Mouse (Mus musculus) intestine, embryonic 15.5 days (tissue): ENCODE measurements around the gene Hivep3. TPM values are rescaled to one million over a fixed set of nuclear protein-coding genes. Genes with fewer than 3 reads are reported as not detected.

Experiments used
- ATAC-seq: fragments of 200-750 bp; cut with Nextera tagmentation; 2 replicates; pipeline ENCODE4 v1.8.0; 2017; ENCODE audit warnings: moderate TSS enrichment, moderate library complexity
- H3K27ac ChIP-seq: fragments of 300-500 bp; sonication (generic); 2 replicates; pipeline ENCODE4 v1.5.1; 2015; ENCODE audit warnings: mild to moderate bottlenecking, inconsistent platforms
- H3K27me3 ChIP-seq: fragments of 300-500 bp; sonication (generic); replicated peaks from 2 replicates; pipeline ENCODE4 v1.6.1; 2015; ENCODE audit warnings: inconsistent platforms
- H3K36me3 ChIP-seq: fragments of 300-500 bp; sonication (generic); 2 replicates; pipeline ENCODE4 v1.6.1; 2015; ENCODE audit warnings: inconsistent platforms
- H3K4me1 ChIP-seq: fragments of 300-500 bp; sonication (generic); replicated peaks from 2 replicates; pipeline ENCODE4 v1.6.1; 2015; ENCODE audit warnings: inconsistent platforms
- H3K4me2 ChIP-seq: fragments of 300-500 bp; sonication (generic); replicated peaks from 2 replicates; pipeline ENCODE4 v1.6.1; 2015; ENCODE audit warnings: mild to moderate bottlenecking, inconsistent platforms
- H3K4me3 ChIP-seq: fragments of 300-500 bp; sonication (generic); replicated peaks from 2 replicates; pipeline ENCODE4 v1.5.1; 2015; ENCODE audit warnings: inconsistent platforms
- H3K9ac ChIP-seq: fragments of 300-500 bp; sonication (generic); 2 replicates; pipeline ENCODE4 v1.6.1; 2015; ENCODE audit warnings: inconsistent platforms
- H3K9me3 ChIP-seq: fragments of 300-500 bp; sonication (generic); 2 replicates; pipeline ENCODE4 v1.6.1; 2016; ENCODE audit warnings: inconsistent platforms
- WGBS: fragments of 180-500 bp; shearing (Covaris S2); methylation state at CpG from one replicate; pipeline ENCODE4 v1.1.7; 2015; 5-methylcytosine and 5-hydroxymethylcytosine counted together
- polyA plus RNA-seq: library from polyadenylated mRNA; unstranded; fragments of >200 nt; fragmentation: Nextera tagmentation; extraction: Ambion mirVana; gene quantifications from 2 replicates; pipeline ENCODE4 v1.2.1, GENCODE M21; 2015

The Hivep3 gene
- polyA plus RNA-seq, 1 experiment from 2014 or later: 5.0 TPM

DNA sequence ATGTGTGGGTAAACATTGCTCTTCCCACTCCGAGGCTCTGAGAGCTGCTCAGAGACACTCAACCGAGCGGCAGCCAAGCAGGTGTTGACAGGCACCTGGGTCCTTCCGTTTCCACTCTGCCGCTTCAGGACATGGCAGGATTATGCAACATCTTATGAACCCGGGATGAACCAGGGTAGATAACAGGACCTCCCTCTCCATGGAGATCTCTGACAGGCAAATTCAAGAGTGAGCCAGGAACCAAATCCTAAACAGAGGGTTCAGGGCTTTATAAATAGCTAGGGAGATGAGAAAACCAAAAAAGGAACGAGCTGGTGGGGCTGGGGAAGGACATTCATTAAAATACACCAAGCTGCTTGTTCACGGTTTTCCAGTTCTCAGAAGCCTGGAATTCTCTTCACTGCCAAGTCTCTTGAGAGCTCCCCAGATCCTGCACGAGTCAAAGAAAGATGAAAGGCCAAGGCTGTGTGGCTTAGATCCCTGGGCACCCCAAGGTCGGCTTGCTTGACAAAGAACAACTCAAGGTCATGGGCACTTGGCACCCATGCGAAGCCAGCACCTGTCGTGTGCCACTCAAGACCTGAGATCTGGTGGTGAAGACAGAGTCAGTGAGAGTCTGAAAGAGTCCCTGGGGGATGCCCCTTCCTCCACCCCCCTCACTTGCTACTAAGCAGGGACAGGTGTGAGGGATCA is 215.5 kb downstream of the Hivep3 start:
- H3K27ac ChIP-seq: 0 out of 2 replicates have a peak overlapping the region, but pooled peaks have one; percentile 22
- H3K27me3 ChIP-seq: no peaks in the 10 kb centered on the region
- H3K4me1 ChIP-seq: no peaks in the 10 kb centered on the region
- H3K4me2 ChIP-seq: no peak overlapping the region
- no peak overlapping the region for H3K9ac ChIP-seq
- no peaks in the 10 kb centered on the region for H3K36me3 ChIP-seq
- WGBS: 67% methylated on average over 12 of the region's 12 CpGs
- ATAC-seq: 0 out of 2 replicates have a peak, but pooled peaks have one; percentile 42
- no peak overlapping the region for H3K4me3 ChIP-seq
- no peaks in the 10 kb centered on the region for H3K9me3 ChIP-seq

DNA sequence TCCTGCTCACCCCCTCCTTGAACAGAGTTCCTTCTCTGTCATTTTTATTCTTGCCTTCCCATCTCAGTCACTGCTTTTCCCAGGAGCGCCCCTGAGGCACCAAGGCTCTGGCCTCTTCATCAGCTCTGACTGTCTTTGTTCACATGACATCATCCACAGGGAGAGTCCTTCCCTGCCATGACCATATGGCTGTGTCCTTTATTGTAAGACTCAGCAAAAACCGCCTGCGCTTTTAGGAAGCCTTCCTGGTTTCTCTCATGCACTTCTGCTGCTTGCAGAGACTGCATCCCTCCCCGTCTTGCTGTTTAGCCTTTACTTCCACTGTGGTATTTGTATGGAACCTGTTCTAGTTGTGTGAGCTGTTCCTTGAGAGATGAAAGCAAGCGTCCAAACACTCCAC is 216.6 kb downstream of the Hivep3 start:
- H3K4me2 ChIP-seq: no peak overlapping the region
- no peaks in the 10 kb centered on the region for H3K27me3 ChIP-seq
- H3K4me1 ChIP-seq: no peaks in the 10 kb centered on the region
- H3K9ac ChIP-seq: no peak overlapping the region
- 68% methylated on average over 5 of the region's 5 CpGs for WGBS
- H3K36me3 ChIP-seq: no peaks in the 10 kb centered on the region
- ATAC-seq: no peak
- H3K27ac ChIP-seq: no peak overlapping the region
- no peak overlapping the region for H3K4me3 ChIP-seq
- H3K9me3 ChIP-seq: no peaks in the 10 kb centered on the region

DNA sequence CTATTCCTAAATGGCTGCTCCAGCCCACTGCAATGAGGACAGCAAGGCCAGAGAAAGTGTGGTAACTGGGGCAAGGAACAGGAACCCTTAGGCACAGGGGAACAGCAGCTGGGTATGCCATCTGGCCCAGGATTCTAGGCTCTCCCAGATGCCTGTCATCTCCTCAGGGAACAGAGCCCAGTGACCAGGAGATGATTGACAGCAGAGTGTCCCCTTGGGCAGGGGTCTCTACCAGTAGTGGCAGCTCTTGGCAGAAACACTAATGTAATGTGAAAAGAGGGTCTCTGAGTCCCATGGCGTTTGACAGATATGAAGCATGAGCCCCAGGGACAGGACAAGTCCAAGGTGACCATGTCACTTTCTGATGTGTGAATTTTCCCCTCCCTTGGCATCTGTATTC is 217.5 kb downstream of the Hivep3 start:
- H3K4me2 ChIP-seq: no peak overlapping the region
- 90% methylated on average over 1 of the region's 1 CpGs for WGBS
- no peak overlapping the region for H3K4me3 ChIP-seq
- H3K4me1 ChIP-seq: no peaks in the 10 kb centered on the region
- H3K36me3 ChIP-seq: no peaks in the 10 kb centered on the region
- H3K9ac ChIP-seq: no peak overlapping the region
- no peaks in the 10 kb centered on the region for H3K9me3 ChIP-seq
- no peak for ATAC-seq
- no peaks in the 10 kb centered on the region for H3K27me3 ChIP-seq
- H3K27ac ChIP-seq: no peak overlapping the region

DNA sequence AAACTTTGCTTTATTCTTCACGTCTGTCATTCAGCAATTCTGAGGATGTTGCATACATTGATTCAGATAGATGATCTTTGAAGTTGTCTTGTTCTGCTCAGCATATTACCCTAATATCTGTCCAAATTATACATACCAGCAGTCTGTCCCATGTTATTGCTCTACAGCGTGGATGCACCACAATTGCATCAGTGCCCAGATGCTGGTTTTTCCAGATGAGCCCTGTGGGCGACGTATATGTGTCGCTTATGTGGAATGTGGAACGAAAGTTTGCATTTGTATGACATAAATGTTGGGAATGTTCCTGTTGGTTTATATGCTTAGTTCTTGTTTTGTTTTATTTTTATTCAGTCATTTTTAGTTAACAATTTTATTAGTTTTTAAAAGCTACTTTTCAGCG is 221.4 kb downstream of the Hivep3 start:
- 83% methylated on average over 7 of the region's 7 CpGs for WGBS
- Histone ChIP-seq H3K9me3 (no peaks in the 10 kb centered on the region), H3K27me3 (no peaks in the 10 kb centered on the region), H3K4me3 (no peak overlapping the region), H3K36me3 (no peaks in the 10 kb centered on the region), H3K4me2 (no peak overlapping the region), H3K27ac (no peak overlapping the region), H3K4me1 (no peaks in the 10 kb centered on the region), H3K9ac (no peak overlapping the region)
- ATAC-seq: no peak

DNA sequence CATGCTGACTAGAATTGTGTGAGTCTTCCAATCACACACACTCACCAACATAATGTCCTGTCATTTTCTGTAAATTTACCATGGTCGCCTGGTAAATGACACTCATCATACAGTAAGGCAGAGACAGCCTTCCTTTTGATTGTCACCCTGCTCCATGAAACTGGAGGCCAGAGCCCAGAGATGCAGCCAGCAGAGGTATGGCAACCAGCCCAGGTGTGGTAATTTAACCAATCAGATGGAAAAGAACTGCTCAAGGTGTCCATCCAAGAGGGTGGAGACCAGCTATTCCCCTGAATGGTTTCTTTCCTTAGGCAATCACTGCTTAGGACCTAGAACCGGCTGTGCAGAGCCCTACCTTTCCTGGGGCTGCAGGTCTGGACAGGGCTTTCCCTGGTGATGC is 224.4 kb downstream of the Hivep3 start:
- H3K4me3 ChIP-seq: no peak overlapping the region
- no peak overlapping the region for H3K4me2 ChIP-seq
- H3K9ac ChIP-seq: no peak overlapping the region
- no peak overlapping the region for H3K27ac ChIP-seq
- H3K9me3 ChIP-seq: no peaks in the 10 kb centered on the region
- ATAC-seq: no peak
- H3K27me3 ChIP-seq: no peaks in the 10 kb centered on the region
- H3K4me1 ChIP-seq: no peaks in the 10 kb centered on the region
- WGBS: 89% methylated on average over 2 of the region's 2 CpGs
- no peaks in the 10 kb centered on the region for H3K36me3 ChIP-seq

DNA sequence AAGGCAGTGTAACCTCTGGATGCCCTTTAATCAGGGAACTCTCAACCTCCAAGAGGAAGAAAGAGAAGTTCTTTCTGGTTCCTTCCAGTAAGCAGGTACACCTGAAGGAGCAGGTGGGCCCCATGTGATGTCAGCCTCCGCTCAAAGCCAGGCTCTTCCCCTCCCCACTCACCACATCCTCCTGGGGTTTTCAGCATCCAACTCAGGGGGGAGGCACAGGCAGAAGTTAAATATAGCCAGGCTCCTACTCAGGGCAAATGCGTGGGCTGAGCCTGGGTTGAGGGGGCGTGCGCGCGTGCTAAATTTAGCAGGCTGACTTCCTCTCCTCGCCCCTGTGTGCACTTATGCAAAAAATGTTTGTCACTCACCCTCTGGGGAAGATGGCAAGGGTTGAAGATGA is 225.7 kb downstream of the Hivep3 start:
- Histone ChIP-seq H3K9ac (no peak overlapping the region), H3K36me3 (no peaks in the 10 kb centered on the region), H3K9me3 (no peaks in the 10 kb centered on the region), H3K4me3 (no peak overlapping the region), H3K4me1 (no peaks in the 10 kb centered on the region), H3K27ac (no peak overlapping the region), H3K27me3 (no peaks in the 10 kb centered on the region), H3K4me2 (no peak overlapping the region)
- WGBS: 54% methylated on average over 7 of the region's 7 CpGs
- no peak for ATAC-seq

DNA sequence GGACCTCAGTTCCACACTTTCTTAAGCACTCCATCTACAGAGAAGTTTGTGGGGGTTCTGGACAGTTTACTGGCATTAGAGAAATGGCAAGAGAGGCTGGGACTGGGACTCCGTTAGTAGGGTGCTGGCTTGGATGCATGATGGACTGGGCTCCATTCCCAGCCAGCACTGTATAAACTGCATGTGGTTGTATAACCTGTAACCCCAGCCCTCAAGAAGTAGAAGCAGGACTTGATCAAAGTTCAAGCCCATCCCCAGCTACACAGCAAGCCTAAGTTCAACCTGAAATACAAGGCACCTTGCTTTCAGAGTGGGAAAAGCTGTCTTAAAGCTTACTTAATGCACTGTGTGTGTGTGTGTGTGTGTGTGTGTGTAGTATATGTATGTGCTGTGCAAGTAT is 226.3 kb downstream of the Hivep3 start:
- no peak for ATAC-seq
- H3K27ac ChIP-seq: no peak overlapping the region
- H3K4me3 ChIP-seq: no peak overlapping the region
- WGBS: 69% methylated on average over 1 of the region's 1 CpGs
- H3K4me2 ChIP-seq: no peak overlapping the region
- no peaks in the 10 kb centered on the region for H3K9me3 ChIP-seq
- H3K27me3 ChIP-seq: no peaks in the 10 kb centered on the region
- no peaks in the 10 kb centered on the region for H3K36me3 ChIP-seq
- no peak overlapping the region for H3K9ac ChIP-seq
- H3K4me1 ChIP-seq: no peaks in the 10 kb centered on the region

DNA sequence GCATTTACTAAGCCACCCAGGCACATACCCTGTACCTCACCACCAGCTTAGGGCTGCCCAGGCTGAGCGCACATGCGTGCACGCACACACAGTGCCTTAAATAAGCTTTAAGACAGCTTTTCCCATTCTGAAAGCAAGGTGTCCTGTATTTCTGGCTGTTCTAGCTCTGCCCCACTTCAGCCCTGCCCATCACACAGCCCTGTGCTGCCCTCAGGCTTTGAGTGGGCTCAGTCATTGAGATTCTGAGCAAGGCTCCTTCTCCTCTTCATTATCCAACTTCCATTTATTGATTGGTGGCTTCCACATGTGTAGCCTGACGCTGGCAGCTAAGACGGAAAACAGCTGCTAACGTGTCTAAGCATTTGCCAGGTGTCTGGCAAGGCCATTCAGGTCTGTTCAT is 226.9 kb downstream of the Hivep3 start:
- Histone ChIP-seq H3K4me1 (no peaks in the 10 kb centered on the region), H3K9ac (no peak overlapping the region), H3K4me3 (no peak overlapping the region), H3K27ac (no peak overlapping the region), H3K27me3 (no peaks in the 10 kb centered on the region), H3K36me3 (no peaks in the 10 kb centered on the region), H3K4me2 (no peak overlapping the region), H3K9me3 (no peaks in the 10 kb centered on the region)
- no peak for ATAC-seq
- 68% methylated on average over 6 of the region's 6 CpGs for WGBS

DNA sequence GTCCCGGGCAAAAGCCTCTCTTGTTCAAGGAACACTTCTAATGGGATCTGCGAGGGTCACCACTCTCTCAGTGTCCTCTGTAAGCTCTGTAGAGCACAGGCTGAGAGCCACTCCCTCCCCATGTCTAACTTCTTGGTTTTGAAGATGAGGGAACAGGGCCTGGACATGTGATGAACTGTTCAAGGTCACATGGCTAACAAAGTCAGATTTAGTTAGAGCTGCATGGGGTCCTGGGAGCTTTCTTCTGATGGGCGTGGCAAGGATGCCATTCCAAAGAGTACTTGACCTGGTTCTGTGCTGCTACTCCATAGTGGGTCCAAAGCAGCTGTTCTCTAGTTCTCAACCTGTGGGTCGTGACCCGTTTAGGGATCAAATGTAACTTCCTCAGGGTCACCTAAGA is 227.6 kb downstream of the Hivep3 start:
- no peak overlapping the region for H3K27ac ChIP-seq
- no peaks in the 10 kb centered on the region for H3K27me3 ChIP-seq
- no peak overlapping the region for H3K9ac ChIP-seq
- H3K4me2 ChIP-seq: no peak overlapping the region
- H3K4me1 ChIP-seq: 0 out of 2 replicates have a peak, but pooled peaks cover under 1% of the 10 kb centered on the region
- no peak overlapping the region for H3K4me3 ChIP-seq
- no peaks in the 10 kb centered on the region for H3K36me3 ChIP-seq
- no peaks in the 10 kb centered on the region for H3K9me3 ChIP-seq
- ATAC-seq: no peak
- 81% methylated on average over 5 of the region's 5 CpGs for WGBS

DNA sequence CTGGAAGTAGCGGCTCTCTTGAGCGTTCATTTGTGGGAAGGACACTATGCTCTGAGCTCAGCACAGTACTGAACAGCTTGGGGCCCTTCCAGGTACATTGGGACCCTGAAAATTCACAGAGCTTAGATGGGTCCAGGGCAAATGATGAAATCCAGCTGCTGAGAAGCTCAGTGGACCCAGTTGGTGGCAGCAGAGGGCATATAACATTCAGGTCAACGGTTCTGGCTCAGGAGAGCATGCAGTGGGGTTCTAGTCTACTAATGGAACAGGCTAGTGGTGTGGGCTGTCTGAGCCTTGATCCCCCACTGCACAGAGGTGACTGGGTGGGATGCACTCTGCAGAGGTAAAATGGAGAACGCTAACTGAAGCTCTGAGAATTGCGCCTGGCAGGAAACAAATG is 228.5 kb downstream of the Hivep3 start:
- H3K27ac ChIP-seq: no peak overlapping the region
- 80% methylated on average over 5 of the region's 5 CpGs for WGBS
- no peak overlapping the region for H3K9ac ChIP-seq
- no peaks in the 10 kb centered on the region for H3K27me3 ChIP-seq
- no peak for ATAC-seq
- H3K4me2 ChIP-seq: no peak overlapping the region
- H3K4me1 ChIP-seq: 0 out of 2 replicates have a peak, but pooled peaks cover 3% of the 10 kb centered on the region
- H3K4me3 ChIP-seq: no peak overlapping the region
- H3K9me3 ChIP-seq: no peaks in the 10 kb centered on the region
- H3K36me3 ChIP-seq: no peaks in the 10 kb centered on the region

DNA sequence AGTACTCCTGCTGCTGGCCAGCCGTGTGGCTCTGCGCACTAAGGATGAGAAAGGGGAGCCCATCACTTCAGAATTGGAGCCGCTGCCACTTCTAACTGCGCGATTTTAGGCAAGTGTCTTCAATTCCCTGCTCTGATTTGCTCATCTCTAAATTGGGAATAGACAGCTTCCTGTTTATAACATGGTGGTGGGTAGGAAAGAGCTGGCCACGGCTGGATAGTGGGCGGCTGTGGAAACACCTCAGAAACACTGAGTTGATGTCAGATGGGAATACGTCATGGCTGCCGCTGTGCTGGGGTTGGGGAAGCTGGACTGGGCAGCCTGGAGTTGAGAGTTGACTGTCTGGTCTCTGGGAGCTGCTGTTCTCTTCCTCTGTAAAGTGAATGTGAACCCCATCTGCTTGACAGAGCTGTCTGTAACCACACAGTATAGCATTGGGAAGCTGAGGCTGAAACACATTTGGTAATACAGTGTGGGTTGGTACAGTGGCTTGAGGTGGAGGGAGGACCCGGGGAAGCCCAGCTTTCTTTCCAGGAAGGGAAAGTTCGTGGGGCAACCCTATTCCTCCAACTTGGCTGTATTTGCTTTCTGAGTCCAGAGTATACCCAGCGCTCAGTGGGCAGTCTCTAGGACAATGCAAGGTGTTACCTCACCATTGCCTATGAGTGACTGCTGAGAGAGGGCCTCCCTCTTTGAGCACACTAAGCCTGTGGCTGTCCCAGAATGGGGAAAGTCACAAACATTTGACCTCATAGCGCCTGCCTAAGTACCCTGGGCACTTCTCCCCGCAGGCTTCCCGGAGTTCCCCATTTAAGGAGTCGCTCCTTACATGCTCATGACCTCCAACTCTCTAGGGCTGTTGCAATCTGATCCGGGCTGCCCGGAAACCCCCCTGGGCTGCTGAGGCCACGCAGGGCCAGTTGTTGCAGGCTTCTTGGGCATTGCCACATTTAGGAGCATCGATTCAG is 232.8 kb downstream of the Hivep3 start:
- H3K36me3 ChIP-seq: no peaks in the 10 kb centered on the region
- 0 out of 2 replicates have a peak, but pooled peaks cover 3% of the 10 kb centered on the region for H3K27me3 ChIP-seq
- H3K4me2 ChIP-seq: no peak overlapping the region
- no peak overlapping the region for H3K4me3 ChIP-seq
- WGBS: 45% methylated on average over 20 of the region's 20 CpGs
- no peak overlapping the region for H3K27ac ChIP-seq
- H3K9me3 ChIP-seq: no peaks in the 10 kb centered on the region
- peaks cover 13% of the 10 kb centered on the region for H3K4me1 ChIP-seq
- H3K9ac ChIP-seq: no peak overlapping the region
- ATAC-seq: 0 out of 2 replicates have a peak, but pooled peaks have one; percentile 23

DNA sequence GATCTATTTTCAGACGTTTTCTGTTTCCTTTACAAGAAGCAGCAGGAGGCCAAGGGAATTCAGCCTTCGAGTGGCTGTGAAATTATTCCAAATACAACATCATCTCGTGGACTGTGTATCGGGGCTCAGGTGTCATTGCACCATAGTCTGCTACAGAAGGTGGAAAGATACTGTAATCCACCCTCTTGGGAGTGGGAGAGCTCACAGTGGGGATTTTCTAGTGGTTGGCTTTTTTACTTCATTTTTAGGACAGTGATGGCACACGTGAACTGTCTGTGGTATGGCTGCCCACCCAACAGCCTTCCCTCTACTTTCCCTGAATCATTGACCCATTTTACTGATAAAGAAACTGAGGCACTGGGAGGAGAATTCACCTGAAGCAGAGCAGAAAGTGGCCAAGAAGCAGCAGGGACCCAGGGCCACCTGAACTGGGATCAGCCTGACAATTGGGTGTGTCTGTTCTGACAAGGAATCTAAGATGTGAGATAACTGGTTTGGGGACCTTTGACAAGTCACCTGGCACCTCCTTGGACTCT is 233.6 kb downstream of the Hivep3 start:
- 72% methylated on average over 5 of the region's 5 CpGs for WGBS
- Histone ChIP-seq H3K4me3 (no peak overlapping the region), H3K9ac (no peak overlapping the region), H3K27ac (no peak overlapping the region), H3K4me2 (no peak overlapping the region), H3K4me1 (peaks cover 13% of the 10 kb centered on the region), H3K36me3 (no peaks in the 10 kb centered on the region), H3K27me3 (0 out of 2 replicates have a peak, but pooled peaks cover 3% of the 10 kb centered on the region), H3K9me3 (no peaks in the 10 kb centered on the region)
- no peak for ATAC-seq
